Comparison of ENCODE assay signal across 15 mouse cellular contexts in the genomic region with DNA sequence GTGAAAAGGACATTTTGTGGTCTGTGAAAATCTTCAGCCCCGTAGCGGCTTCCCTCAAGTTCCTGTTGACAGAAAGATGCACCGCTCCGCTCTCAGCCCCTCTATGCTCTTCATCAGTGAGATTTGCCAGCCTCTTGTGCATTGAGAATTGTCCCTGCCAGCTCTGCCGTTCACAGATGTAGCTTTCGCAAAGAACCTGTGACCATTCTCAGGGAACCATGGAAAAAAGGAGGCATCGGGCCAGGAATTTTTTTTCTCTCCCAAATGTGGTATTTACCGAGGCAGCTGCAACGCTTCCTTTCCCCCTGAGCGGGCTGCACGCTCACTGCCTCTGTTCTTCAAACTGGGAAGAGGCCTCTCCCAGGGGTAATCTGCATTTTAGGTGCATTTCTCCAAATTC.
A peak's percentile ranks its signal among the peaks of the same experiment; 100 is the strongest.
DNase-seq lines count a peak whose midpoint lies in the region; ATAC-seq lines count a peak whose summit lies in the region.
"Had no signal": no experiment of that assay in that cellular context is flagged by ENCODE, and none has a peak within 500 bp of the region (broad histone marks: within the 10 kb centered on the region; RNA-seq: fewer than 3 reads in every experiment).

No protein-coding gene starts in this region.

- 0 out of 2 replicates have a peak, but pooled peaks have one; percentile 20 for ATAC-seq in forebrain, embryonic 16.5 days
- no peak for ATAC-seq in forebrain, embryonic 15.5 days (replicated peaks)
- ATAC-seq in kidney, embryonic 15.5 days (replicated peaks; ENCODE audit: low FRiP score): no peak
- ATAC-seq in intestine, embryonic 15.5 days: no peak

- peak; percentile 27 to 28 for DNase-seq in kidney, postnatal 4 days
- DNase-seq in retina, postnatal 1 day: peak; percentile 23
- DNase-seq in retina, embryonic 14.5 days (ENCODE audit: low spot score): no peak
- DNase-seq in urinary bladder, adult 18-20 months (ENCODE audit: low spot score in 2 of 2): no peak
- DNase-seq: adrenal gland, postnatal 25 days; B cell, adult 2 months; lung, adult 18-20 months; thymus, adult 18-20 months had no signal

- 44% methylated on average over 11 of the region's 11 CpGs for WGBS in forebrain, embryonic 16.5 days
- 51% methylated on average over 11 of the region's 11 CpGs for WGBS in forebrain, embryonic 15.5 days
- WGBS in kidney, embryonic 15.5 days: 79% methylated on average over 11 of the region's 11 CpGs
- 76% methylated on average over 11 of the region's 11 CpGs for WGBS in intestine, embryonic 15.5 days

- 0 out of 2 replicates have a peak, but pooled peaks cover 4% of the 10 kb centered on the region for H3K4me1 ChIP-seq in forebrain, embryonic 16.5 days (replicated peaks; ENCODE audit: control insufficient read depth, insufficient read depth, low read length)
- 0 out of 2 replicates have a peak, but pooled peaks cover 8% of the 10 kb centered on the region for H3K4me1 ChIP-seq in forebrain, embryonic 15.5 days
- H3K4me1 ChIP-seq in kidney, embryonic 15.5 days: peaks cover 11% of the 10 kb centered on the region; the same call in 1 of the 2 replicates
- no peaks in the 10 kb centered on the region for H3K4me1 ChIP-seq in intestine, embryonic 15.5 days (replicated peaks)
- H3K4me1 ChIP-seq: limb, embryonic 13.5 days had no signal

- no peak overlapping the region for H3K4me3 ChIP-seq in forebrain, embryonic 16.5 days (replicated peaks; ENCODE audit: low read length)
- no peak overlapping the region for H3K4me3 ChIP-seq in forebrain, embryonic 15.5 days
- H3K4me3 ChIP-seq in kidney, embryonic 15.5 days (replicated peaks): no peak overlapping the region
- H3K4me3 ChIP-seq in intestine, embryonic 15.5 days (replicated peaks): no peak overlapping the region
- H3K4me3 ChIP-seq: limb, embryonic 13.5 days had no signal

- no peak overlapping the region for H3K4me2 ChIP-seq in forebrain, embryonic 16.5 days (ENCODE audit: low read length)
- no peak overlapping the region for H3K4me2 ChIP-seq in forebrain, embryonic 15.5 days (replicated peaks)
- no peak overlapping the region for H3K4me2 ChIP-seq in kidney, embryonic 15.5 days
- H3K4me2 ChIP-seq in intestine, embryonic 15.5 days (replicated peaks): no peak overlapping the region
- H3K4me2 ChIP-seq: heart, embryonic 11.5 days; limb, embryonic 13.5 days had no signal

- no peaks in the 10 kb centered on the region for H3K36me3 ChIP-seq in forebrain, embryonic 16.5 days (ENCODE audit: control insufficient read depth, insufficient read depth)
- no peaks in the 10 kb centered on the region for H3K36me3 ChIP-seq in forebrain, embryonic 15.5 days
- no peaks in the 10 kb centered on the region for H3K36me3 ChIP-seq in kidney, embryonic 15.5 days
- no peaks in the 10 kb centered on the region for H3K36me3 ChIP-seq in intestine, embryonic 15.5 days
- H3K36me3 ChIP-seq: limb, embryonic 13.5 days had no signal

- no peaks in the 10 kb centered on the region; the same call in 1 of the 2 replicates for H3K27me3 ChIP-seq in forebrain, embryonic 16.5 days (replicated peaks; ENCODE audit: control insufficient read depth, insufficient read depth, low read length)
- H3K27me3 ChIP-seq in forebrain, embryonic 15.5 days: no peaks in the 10 kb centered on the region
- H3K27me3 ChIP-seq in kidney, embryonic 15.5 days: no peaks in the 10 kb centered on the region
- H3K27me3 ChIP-seq in intestine, embryonic 15.5 days (replicated peaks): no peaks in the 10 kb centered on the region
- H3K27me3 ChIP-seq: limb, embryonic 13.5 days had no signal

- no peak overlapping the region for H3K9ac ChIP-seq in forebrain, embryonic 16.5 days (replicated peaks; ENCODE audit: low read depth, low read length)
- no peak overlapping the region for H3K9ac ChIP-seq in forebrain, embryonic 15.5 days (replicated peaks)
- H3K9ac ChIP-seq in kidney, embryonic 15.5 days: no peak overlapping the region
- no peak overlapping the region for H3K9ac ChIP-seq in intestine, embryonic 15.5 days
- H3K9ac ChIP-seq: limb, embryonic 13.5 days had no signal

- H3K9me3 ChIP-seq in forebrain, embryonic 16.5 days (ENCODE audit: control insufficient read depth, low read length): no peaks in the 10 kb centered on the region
- no peaks in the 10 kb centered on the region for H3K9me3 ChIP-seq in forebrain, embryonic 15.5 days
- H3K9me3 ChIP-seq in kidney, embryonic 15.5 days (replicated peaks): no peaks in the 10 kb centered on the region
- no peaks in the 10 kb centered on the region for H3K9me3 ChIP-seq in intestine, embryonic 15.5 days
- H3K9me3 ChIP-seq: limb, embryonic 13.5 days had no signal

- H3K27ac ChIP-seq in forebrain, embryonic 16.5 days (ENCODE audit: low read length): no peak overlapping the region
- H3K27ac ChIP-seq in forebrain, embryonic 15.5 days (replicated peaks): no peak overlapping the region
- H3K27ac ChIP-seq in kidney, embryonic 15.5 days: no peak overlapping the region
- H3K27ac ChIP-seq in intestine, embryonic 15.5 days: no peak overlapping the region
- H3K27ac ChIP-seq: kidney, postnatal 0 days; limb, embryonic 13.5 days had no signal

Comparison
In these comparisons a context has a peak if more than half of its experiments do, and no peak if none do; other contexts are left out.
1. DNase-seq: peak in kidney, postnatal 4 days (2 of 2) and retina, postnatal 1 day (single experiment); none in retina, embryonic 14.5 days (single experiment) and urinary bladder, adult 18-20 months (0 of 2).